Mouse (Mus musculus) ES-Bruce4 (cell line): ENCODE measurements at regions not wholly inside any gene's neighbourhood (a gene's known extent, or its start where the extent isn't known, plus 50 kb on each side); places are given as distances from the start of the nearest gene placed in this dataset.

ENCODE experiments used
- H3K27ac ChIP-seq: 2 replicates; pipeline ENCODE4 v1.5.1; 2012; ENCODE audit warnings: low read length, inconsistent platforms; ENCODE audit not compliant: insufficient read depth
- H3K27me3 ChIP-seq: 2 replicates; pipeline ENCODE4 v1.6.1; 2012; ENCODE audit warnings: mild to moderate bottlenecking, low read length, inconsistent platforms; ENCODE audit not compliant: control insufficient read depth, poor library complexity, insufficient read depth, severe bottlenecking
- H3K36me3 ChIP-seq: 2 replicates; pipeline ENCODE4 v1.6.1; 2012; ENCODE audit warnings: inconsistent platforms, mild to moderate bottlenecking, low read length, moderate library complexity; ENCODE audit not compliant: control insufficient read depth, poor library complexity, insufficient read depth, severe bottlenecking
- H3K4me1 ChIP-seq: one replicate; pipeline ENCODE4 v1.8.1; 2011; ENCODE audit warnings: low read length; ENCODE audit not compliant: control insufficient read depth, insufficient read depth
- H3K4me3 ChIP-seq: 2 replicates; pipeline ENCODE4 v1.5.1; 2011; ENCODE audit warnings: low read depth, mild to moderate bottlenecking, low read length
- H3K9ac ChIP-seq: 2 replicates; pipeline ENCODE4 v1.6.1; 2012; ENCODE audit warnings: low read depth, mild to moderate bottlenecking, inconsistent platforms; ENCODE audit not compliant: poor library complexity, severe bottlenecking
- H3K9me3 ChIP-seq: replicated peaks from 2 replicates; pipeline ENCODE4 v1.6.1; 2012; ENCODE audit warnings: mild to moderate bottlenecking, low read length, inconsistent platforms; ENCODE audit not compliant: control insufficient read depth, poor library complexity, insufficient read depth, severe bottlenecking
- CTCF ChIP-seq: IDR thresholded peaks from one replicate; pipeline ENCODE4 v1.8.1; 2011; ENCODE audit warnings: low read depth, low read length
- EP300 ChIP-seq: IDR thresholded peaks from 2 replicates; pipeline ENCODE4 v1.6.1; 2011; ENCODE audit warnings: low read depth, low read length; ENCODE audit not compliant: insufficient read depth
- POLR2A ChIP-seq: IDR thresholded peaks from one replicate; pipeline ENCODE4 v1.8.1; 2011; ENCODE audit warnings: low read length; ENCODE audit not compliant: insufficient read depth

GRCm38 (mm10) chr2:117959440-117959839, 152.2 kb upstream of the Thbs1 start:
- no peak overlapping the region for H3K27ac ChIP-seq
- H3K9me3 ChIP-seq, result no peaks in the 10 kb centered on the region
- H3K4me1 ChIP-seq, result no peaks in the 10 kb centered on the region
- no peak overlapping the region for H3K9ac ChIP-seq
- no peaks in the 10 kb centered on the region; the same call in 1 of the 2 replicates for H3K27me3 ChIP-seq
- H3K36me3 ChIP-seq, result no peaks in the 10 kb centered on the region
- H3K4me3 ChIP-seq, result no peak overlapping the region
- TF ChIP-seq EP300, result no peak
- no peak for TF ChIP-seq POLR2A
- no peak for TF ChIP-seq CTCF

DNA sequence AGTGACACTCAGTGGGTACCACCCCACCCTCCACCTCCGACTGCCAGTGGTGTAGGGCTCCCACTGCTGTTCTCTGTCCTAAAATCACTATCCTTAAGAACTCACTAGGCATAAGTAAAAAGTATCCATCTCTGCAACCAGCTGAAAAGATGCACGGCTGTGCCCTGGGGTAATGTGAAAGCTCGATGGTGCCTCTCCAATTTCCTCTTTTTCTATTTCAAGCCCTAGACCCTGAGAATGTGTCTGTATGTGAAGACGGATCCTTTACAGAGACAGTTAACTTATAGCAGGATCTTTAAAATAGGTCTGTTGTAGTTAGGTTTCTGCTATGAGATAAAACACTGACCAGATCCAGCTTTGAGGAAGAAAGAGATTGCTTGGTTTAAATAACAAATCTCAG, 149.1 kb upstream of the Thbs1 start:
- H3K4me3 ChIP-seq, result no peak overlapping the region
- H3K36me3 ChIP-seq, result no peaks in the 10 kb centered on the region
- H3K9me3 ChIP-seq, result no peaks in the 10 kb centered on the region
- no peaks in the 10 kb centered on the region; the same call in 1 of the 2 replicates for H3K27me3 ChIP-seq
- TF ChIP-seq POLR2A, result no peak
- no peak for TF ChIP-seq CTCF
- H3K4me1 ChIP-seq, result no peaks in the 10 kb centered on the region
- H3K9ac ChIP-seq, result no peak overlapping the region
- no peak overlapping the region for H3K27ac ChIP-seq

- no peak overlapping the region for H3K27ac ChIP-seq
- no peak overlapping the region for H3K4me3 ChIP-seq
- H3K27me3 ChIP-seq, result no peaks in the 10 kb centered on the region; the same call in 1 of the 2 replicates
- TF ChIP-seq CTCF, result no peak
- no peaks in the 10 kb centered on the region for H3K36me3 ChIP-seq
- H3K9ac ChIP-seq, result no peak overlapping the region
- no peaks in the 10 kb centered on the region for H3K4me1 ChIP-seq
- no peaks in the 10 kb centered on the region for H3K9me3 ChIP-seq
These were observed 148.2 kb upstream of the Thbs1 start for GRCm38 (mm10) chr2:117963526-117963925.

GRCm38 (mm10) chr2:117965758-117966157, 145.9 kb upstream of the Thbs1 start:
- no peak overlapping the region for H3K9ac ChIP-seq
- H3K36me3 ChIP-seq, result no peaks in the 10 kb centered on the region
- no peak overlapping the region for H3K4me3 ChIP-seq
- H3K4me1 ChIP-seq, result no peaks in the 10 kb centered on the region
- no peaks in the 10 kb centered on the region for H3K9me3 ChIP-seq
- no peaks in the 10 kb centered on the region; the same call in 1 of the 2 replicates for H3K27me3 ChIP-seq
- TF ChIP-seq CTCF (no peak), POLR2A (no peak), EP300 (no peak)
- no peak overlapping the region for H3K27ac ChIP-seq

GRCm38 (mm10) chr2:117968731-117969130, 142.9 kb upstream of the Thbs1 start:
- Histone ChIP-seq H3K9me3 (no peaks in the 10 kb centered on the region), H3K27me3 (no peaks in the 10 kb centered on the region; the same call in 1 of the 2 replicates), H3K27ac (no peak overlapping the region), H3K9ac (no peak overlapping the region), H3K4me3 (no peak overlapping the region), H3K4me1 (no peaks in the 10 kb centered on the region), H3K36me3 (no peaks in the 10 kb centered on the region)
- TF ChIP-seq EP300, result no peak

DNA sequence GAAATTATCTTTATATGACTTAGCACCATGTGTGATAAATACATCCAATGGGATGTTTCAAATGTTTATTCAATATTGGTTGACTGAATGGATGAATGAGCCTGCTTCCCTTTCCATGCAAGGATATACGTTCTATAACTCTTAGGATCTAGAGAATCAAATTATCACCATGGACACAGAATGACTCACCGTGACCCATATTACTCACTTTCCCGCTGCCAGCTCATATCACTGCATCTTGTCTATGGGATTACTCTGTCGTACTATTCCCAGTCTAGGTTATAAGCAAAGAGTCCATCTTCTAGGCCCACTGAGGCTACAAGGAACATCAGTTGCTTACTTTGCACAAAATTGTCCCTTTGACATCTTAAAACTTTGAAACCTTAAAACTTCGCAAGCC, 141.0 kb upstream of the Thbs1 start:
- H3K27me3 ChIP-seq, result no peaks in the 10 kb centered on the region; the same call in 1 of the 2 replicates
- no peaks in the 10 kb centered on the region for H3K9me3 ChIP-seq
- no peaks in the 10 kb centered on the region for H3K4me1 ChIP-seq
- H3K4me3 ChIP-seq, result no peak overlapping the region
- TF ChIP-seq EP300, result no peak
- no peak for TF ChIP-seq POLR2A
- TF ChIP-seq CTCF, result no peak
- no peaks in the 10 kb centered on the region for H3K36me3 ChIP-seq
- H3K9ac ChIP-seq, result no peak overlapping the region
- H3K27ac ChIP-seq, result no peak overlapping the region
